In the genomic region with DNA sequence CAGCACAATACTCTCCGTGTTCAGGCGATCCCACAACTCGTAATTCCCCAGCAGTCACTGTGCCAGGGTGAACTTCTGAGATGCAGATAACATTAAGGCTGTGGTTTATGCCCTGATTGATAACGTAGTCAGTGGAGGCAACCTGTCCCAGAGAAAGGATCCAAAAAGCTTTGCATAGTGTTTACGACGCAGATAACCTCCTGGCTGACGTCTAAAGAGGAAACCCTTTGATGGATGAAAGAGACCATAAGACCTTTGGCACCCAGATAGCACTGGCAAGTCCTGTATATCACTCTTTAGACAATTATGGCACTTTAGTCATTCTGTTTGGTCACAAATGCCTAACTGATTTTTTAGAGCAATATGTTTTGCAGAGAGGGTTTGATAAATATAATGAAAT, we compare ENCODE assay signal across 13 mouse cellular contexts.
"Had no signal": no experiment of that assay in that cellular context is flagged by ENCODE, and none has a peak within 500 bp of the region (broad histone marks: within the 10 kb centered on the region; RNA-seq: fewer than 3 reads in every experiment).

No protein-coding gene starts in this region.

- ATAC-seq: lung, postnatal 0 days; midbrain, embryonic 15.5 days had no signal

- H3K9me3 ChIP-seq: limb, embryonic 13.5 days; midbrain, embryonic 10.5 days; midbrain, embryonic 15.5 days had no signal

- H3K27ac ChIP-seq: kidney, postnatal 0 days; layer of hippocampus, adult 2 months; limb, embryonic 13.5 days; liver, embryonic 14.5 days; midbrain, embryonic 10.5 days; midbrain, embryonic 15.5 days; stomach, postnatal 0 days had no signal

- H3K4me3 ChIP-seq: layer of hippocampus, adult 2 months; limb, embryonic 13.5 days; midbrain, embryonic 10.5 days; midbrain, embryonic 15.5 days had no signal

- H3K9ac ChIP-seq: limb, embryonic 13.5 days; liver, embryonic 14.5 days; midbrain, embryonic 15.5 days had no signal

- H3K27me3 ChIP-seq: midbrain, embryonic 15.5 days had no signal

- H3K36me3 ChIP-seq: limb, embryonic 13.5 days; midbrain, embryonic 10.5 days; midbrain, embryonic 15.5 days had no signal

- H3K4me1 ChIP-seq: midbrain, embryonic 10.5 days; midbrain, embryonic 15.5 days had no signal

- DNase-seq: kidney, adult 9 months; kidney, postnatal 36 days; lung, adult 2 months; lung, postnatal 36 days; thymus, postnatal 4 days had no signal

- H3K4me2 ChIP-seq: limb, embryonic 13.5 days; midbrain, embryonic 15.5 days had no signal
